Mouse (Mus musculus): Measurements from ENCODE around the gene Btbd35f7.
"Not testable (repeated sequence)": the region's sequence is repeated elsewhere in the genome, so short reads cannot be mapped to it uniquely, and the experiment has no call there.

The Btbd35f7 gene

GRCm38 (mm10) chrX:5668767-5669166 is at the start of gene Btbd35f7:
Gene Btbd35f7 (plus strand): TSS chrX:5669067.
- not testable (repeated sequence) for ATAC-seq (ENCODE audit: insufficient number of reproducible peaks, low FRiP score, low TSS enrichment)

All from cerebellum, adult (tissue).